Mouse (Mus musculus): ENCODE data around the gene Dennd2a. TPM values are rescaled to one million over a fixed set of nuclear protein-coding genes. Genes with fewer than 3 reads are reported as not detected.
A peak's percentile ranks its signal among the peaks of the same experiment; 100 is the strongest.

Gene Dennd2a
- polyA plus RNA-seq, 1 experiment from 2014 or later: 14.2 TPM

- Histone ChIP-seq H3K4me3 (ENCODE audit: low read depth, low read length) (no peak overlapping the region), H3K36me3 (ENCODE audit: control insufficient read depth, insufficient read depth, low read length) (no peaks in the 10 kb centered on the region), H3K4me1 (ENCODE audit: control insufficient read depth, insufficient read depth, low read length) (no peaks in the 10 kb centered on the region), H3K27me3 (replicated peaks; ENCODE audit: control insufficient read depth, insufficient read depth, low read length) (no peaks in the 10 kb centered on the region), H3K4me2 (ENCODE audit: low read length) (no peak overlapping the region), H3K27ac (ENCODE audit: low read depth, low read length) (no peak overlapping the region), H3K9ac (ENCODE audit: low read length) (no peak overlapping the region), H3K9me3 (replicated peaks; ENCODE audit: control insufficient read depth, low read length) (no peaks in the 10 kb centered on the region)
- 86% methylated on average over 5 of the region's 5 CpGs for WGBS
- ATAC-seq (no peak), DNase-seq (ENCODE audit: low spot score) (no peak)
Measured at GRCm38 (mm10) chr6:39435875-39436274, 121.8 kb downstream of the Dennd2a start.

- Histone ChIP-seq H3K27me3 (replicated peaks; ENCODE audit: control insufficient read depth, insufficient read depth, low read length) (no peaks in the 10 kb centered on the region), H3K27ac (ENCODE audit: low read depth, low read length) (no peak overlapping the region), H3K9me3 (replicated peaks; ENCODE audit: control insufficient read depth, low read length) (no peaks in the 10 kb centered on the region), H3K4me3 (ENCODE audit: low read depth, low read length) (no peak overlapping the region), H3K4me1 (ENCODE audit: control insufficient read depth, insufficient read depth, low read length) (no peaks in the 10 kb centered on the region), H3K36me3 (ENCODE audit: control insufficient read depth, insufficient read depth, low read length) (no peaks in the 10 kb centered on the region), H3K4me2 (ENCODE audit: low read length) (no peak overlapping the region), H3K9ac (ENCODE audit: low read length) (no peak overlapping the region)
- WGBS: 24% methylated on average over 2 of the region's 2 CpGs
- ATAC-seq (no peak), DNase-seq (ENCODE audit: low spot score) (peak; percentile 26)
Measured at GRCm38 (mm10) chr6:39434886-39435492, 122.7 kb downstream of the Dennd2a start.

GRCm38 (mm10) chr6:39434111-39434885 is 123.4 kb downstream of the Dennd2a start:
- Histone ChIP-seq H3K4me3 (ENCODE audit: low read depth, low read length) (no peak overlapping the region), H3K27ac (ENCODE audit: low read depth, low read length) (no peak overlapping the region), H3K36me3 (ENCODE audit: control insufficient read depth, insufficient read depth, low read length) (no peaks in the 10 kb centered on the region), H3K9me3 (replicated peaks; ENCODE audit: control insufficient read depth, low read length) (no peaks in the 10 kb centered on the region), H3K27me3 (replicated peaks; ENCODE audit: control insufficient read depth, insufficient read depth, low read length) (no peaks in the 10 kb centered on the region), H3K4me1 (ENCODE audit: control insufficient read depth, insufficient read depth, low read length) (no peaks in the 10 kb centered on the region), H3K4me2 (ENCODE audit: low read length) (no peak overlapping the region), H3K9ac (ENCODE audit: low read length) (no peak overlapping the region)
- WGBS: 93% methylated on average over 2 of the region's 2 CpGs
- no peak for ATAC-seq
- no peak for DNase-seq (ENCODE audit: low spot score)

- DNase-seq (ENCODE audit: low spot score) (no peak), ATAC-seq (no peak)
- Histone ChIP-seq H3K27ac (ENCODE audit: low read depth, low read length) (no peak overlapping the region), H3K4me1 (ENCODE audit: control insufficient read depth, insufficient read depth, low read length) (no peaks in the 10 kb centered on the region), H3K36me3 (ENCODE audit: control insufficient read depth, insufficient read depth, low read length) (no peaks in the 10 kb centered on the region), H3K4me3 (ENCODE audit: low read depth, low read length) (no peak overlapping the region), H3K4me2 (ENCODE audit: low read length) (no peak overlapping the region), H3K9ac (ENCODE audit: low read length) (no peak overlapping the region), H3K27me3 (replicated peaks; ENCODE audit: control insufficient read depth, insufficient read depth, low read length) (no peaks in the 10 kb centered on the region), H3K9me3 (replicated peaks; ENCODE audit: control insufficient read depth, low read length) (no peaks in the 10 kb centered on the region)
Measured at GRCm38 (mm10) chr6:39433701-39434100, 124.0 kb downstream of the Dennd2a start.

- Histone ChIP-seq H3K9me3 (replicated peaks; ENCODE audit: control insufficient read depth, low read length) (no peaks in the 10 kb centered on the region), H3K4me3 (ENCODE audit: low read depth, low read length) (no peak overlapping the region), H3K4me1 (ENCODE audit: control insufficient read depth, insufficient read depth, low read length) (no peaks in the 10 kb centered on the region), H3K27ac (ENCODE audit: low read depth, low read length) (no peak overlapping the region), H3K27me3 (replicated peaks; ENCODE audit: control insufficient read depth, insufficient read depth, low read length) (no peaks in the 10 kb centered on the region), H3K9ac (ENCODE audit: low read length) (no peak overlapping the region), H3K4me2 (ENCODE audit: low read length) (no peak overlapping the region), H3K36me3 (ENCODE audit: control insufficient read depth, insufficient read depth, low read length) (no peaks in the 10 kb centered on the region)
- WGBS: 88% methylated on average over 4 of the region's 4 CpGs
- no peak for ATAC-seq
- DNase-seq (ENCODE audit: low spot score): no peak
Measured at GRCm38 (mm10) chr6:39433174-39433573, 124.5 kb downstream of the Dennd2a start.

GRCm38 (mm10) chr6:39430722-39431121 is 126.9 kb downstream of the Dennd2a start:
- Histone ChIP-seq H3K27me3 (replicated peaks; ENCODE audit: control insufficient read depth, insufficient read depth, low read length) (no peaks in the 10 kb centered on the region), H3K4me3 (ENCODE audit: low read depth, low read length) (no peak overlapping the region), H3K9me3 (replicated peaks; ENCODE audit: control insufficient read depth, low read length) (no peaks in the 10 kb centered on the region), H3K4me1 (ENCODE audit: control insufficient read depth, insufficient read depth, low read length) (no peaks in the 10 kb centered on the region), H3K27ac (ENCODE audit: low read depth, low read length) (no peak overlapping the region), H3K36me3 (ENCODE audit: control insufficient read depth, insufficient read depth, low read length) (no peaks in the 10 kb centered on the region), H3K4me2 (ENCODE audit: low read length) (no peak overlapping the region), H3K9ac (ENCODE audit: low read length) (no peak overlapping the region)
- 74% methylated on average over 11 of the region's 11 CpGs for WGBS
- ATAC-seq (no peak), DNase-seq (ENCODE audit: low spot score) (no peak)

GRCm38 (mm10) chr6:39429007-39429788 is 128.5 kb downstream of the Dennd2a start:
- Histone ChIP-seq H3K9ac (ENCODE audit: low read length) (no peak overlapping the region), H3K36me3 (ENCODE audit: control insufficient read depth, insufficient read depth, low read length) (no peaks in the 10 kb centered on the region), H3K4me3 (ENCODE audit: low read depth, low read length) (no peak overlapping the region), H3K4me1 (ENCODE audit: control insufficient read depth, insufficient read depth, low read length) (no peaks in the 10 kb centered on the region), H3K9me3 (replicated peaks; ENCODE audit: control insufficient read depth, low read length) (no peaks in the 10 kb centered on the region), H3K27ac (ENCODE audit: low read depth, low read length) (no peak overlapping the region), H3K27me3 (replicated peaks; ENCODE audit: control insufficient read depth, insufficient read depth, low read length) (no peaks in the 10 kb centered on the region), H3K4me2 (ENCODE audit: low read length) (no peak overlapping the region)
- 80% methylated on average over 6 of the region's 6 CpGs for WGBS
- ATAC-seq (no peak), DNase-seq (ENCODE audit: low spot score) (no peak)

GRCm38 (mm10) chr6:39427276-39428003 is 130.2 kb downstream of the Dennd2a start:
- Histone ChIP-seq H3K27ac (ENCODE audit: low read depth, low read length) (no peak overlapping the region), H3K36me3 (ENCODE audit: control insufficient read depth, insufficient read depth, low read length) (no peaks in the 10 kb centered on the region), H3K9me3 (replicated peaks; ENCODE audit: control insufficient read depth, low read length) (no peaks in the 10 kb centered on the region), H3K4me3 (ENCODE audit: low read depth, low read length) (no peak overlapping the region), H3K4me1 (ENCODE audit: control insufficient read depth, insufficient read depth, low read length) (no peaks in the 10 kb centered on the region), H3K27me3 (replicated peaks; ENCODE audit: control insufficient read depth, insufficient read depth, low read length) (no peaks in the 10 kb centered on the region), H3K9ac (ENCODE audit: low read length) (no peak overlapping the region), H3K4me2 (ENCODE audit: low read length) (no peak overlapping the region)
- ATAC-seq: no peak
- 82% methylated on average over 4 of the region's 4 CpGs for WGBS
- no peak for DNase-seq (ENCODE audit: low spot score)

Data from forebrain, embryonic 14.5 days (tissue).